Mouse (Mus musculus): Measurements from ENCODE around the gene Rab20.

GRCm38 (mm10) chr8:11473072-11473471 lies 5.4 kb downstream of the Rab20 start:
- no peak for TF ChIP-seq CTCF (IDR thresholded peaks at IDR 0.05; ENCODE audit: extremely low read depth, insufficient read depth, insufficient read length, insufficient replicate concordance)
- no peak for TF ChIP-seq POLR2A (IDR thresholded peaks at IDR 0.05; ENCODE audit: low read depth, low read length)

Data from spleen, adult 2 months (tissue).